Mouse (Mus musculus) left cerebral cortex, postnatal 36 days (tissue): ENCODE data around the gene Pacsin1. TPM values are rescaled to one million over a fixed set of nuclear protein-coding genes. Genes with fewer than 3 reads are reported as not detected.
A peak's percentile ranks its signal among the peaks of the same experiment; 100 is the strongest.

Source experiments
- DNase-seq, 2 experiments: peaks; one replicate each; pipeline ENCODE4 v3.0.0; 2021 to 2022; ENCODE audit warnings: low spot score in 2 of 2, mixed read lengths in 1 of 2
- intact Hi-C: fragments of 180-260 bp; cut with DNase I; formaldehyde crosslinking; loops from one replicate; pipeline ENCODE4 v1.15.1; 2025
- total RNA-seq, 2 experiments: library from RNA; stranded (reverse); gene quantifications; 2 replicates each; pipeline ENCODE4 v1.2.3; 2021

Pacsin1 gene
- total RNA-seq, result 100 to 1,000 TPM; 422 to 452 TPM

DNA sequence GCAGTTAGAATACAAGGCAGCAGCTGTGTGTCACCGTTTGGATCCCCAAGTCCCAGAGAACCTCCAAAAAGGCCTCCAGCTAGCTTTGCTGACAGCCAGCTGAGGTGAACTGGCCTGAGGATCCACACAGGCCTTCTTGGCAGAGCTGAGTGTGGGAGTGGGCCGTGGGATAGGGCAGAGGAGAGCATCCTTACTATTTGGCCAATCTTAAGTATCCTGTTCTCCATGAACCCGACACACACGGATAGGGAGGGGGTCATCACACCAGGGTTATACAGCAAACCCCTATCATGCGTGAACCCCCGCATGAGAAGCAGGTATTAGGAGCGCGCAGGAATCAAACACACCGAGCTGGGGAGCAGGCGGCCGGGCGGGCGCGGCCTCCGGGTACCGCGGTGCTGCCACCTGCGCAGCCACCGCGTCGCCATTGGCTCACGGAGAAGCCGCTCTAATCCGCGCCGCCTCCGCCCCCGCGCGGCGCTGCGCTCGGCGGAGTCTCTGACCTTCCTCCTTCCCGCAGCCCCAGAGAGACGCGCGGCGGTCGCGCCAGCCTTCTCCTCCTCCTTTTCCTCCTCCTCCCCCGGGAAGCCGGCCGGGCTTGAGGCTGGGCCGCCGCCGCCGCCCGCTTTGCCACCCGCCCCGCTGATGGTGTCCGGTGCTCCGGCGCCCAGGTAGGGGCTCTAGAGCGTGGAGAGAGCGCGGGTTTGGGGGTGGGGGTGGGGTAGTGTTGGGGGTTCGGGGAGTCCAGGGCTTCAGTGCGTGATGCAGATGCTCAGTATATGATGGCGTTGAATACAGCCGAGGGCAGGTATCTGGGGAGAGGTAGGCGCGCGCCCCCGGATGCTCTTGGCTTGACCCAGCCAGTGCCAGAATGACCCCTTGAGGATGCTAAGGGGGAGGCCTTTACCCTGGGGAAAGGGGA lies at the start of gene Pacsin1:
TSS of gene Pacsin1 (plus strand) at position 421 of the 922 bp plus-strand sequence.
- intact Hi-C loops, result loop anchor here (1.0 to 5.0 kb wide), 5 partner anchors 16 to 112 kb away; no protein-coding TSS in a partner anchor

DNA sequence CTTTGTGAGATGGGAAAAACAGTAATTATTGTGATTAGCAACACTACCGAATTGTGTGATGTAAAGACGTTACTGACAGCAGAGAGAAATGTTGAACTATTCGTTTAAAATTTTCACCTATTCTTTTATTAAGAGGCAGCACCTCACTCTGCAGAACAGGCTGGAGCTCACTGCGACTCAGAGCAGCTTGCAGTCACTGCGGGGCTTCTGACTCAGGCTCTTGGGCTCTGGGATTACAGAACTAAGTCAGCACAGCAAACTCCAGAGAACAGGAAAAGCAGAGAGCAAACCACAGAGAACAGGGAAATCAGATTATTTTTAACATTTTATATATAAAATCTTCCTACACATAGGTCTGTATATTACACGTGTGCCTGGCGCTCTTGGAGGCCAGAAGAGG lies 45.7 kb upstream of the Pacsin1 start:
- intact Hi-C loops, result no loop called here
- no peak for DNase-seq

More for the DNA sequence above, at the start of gene Pacsin1:
- DNase-seq, result peak; percentile 82 to 88

- intact Hi-C loops, result no loop called here
- peak; percentile 74 to 79 for DNase-seq
These were observed 44.4 kb upstream of the Pacsin1 start for GRCm38 (mm10) chr17:27610679-27611518.

- DNase-seq, result no peak
- intact Hi-C loops, result no loop called here
These were observed 43.8 kb upstream of the Pacsin1 start for GRCm38 (mm10) chr17:27611519-27611884.

- DNase-seq, result no peak
- intact Hi-C loops, result no loop called here
These were observed 43.3 kb upstream of the Pacsin1 start for GRCm38 (mm10) chr17:27611994-27612393.

DNA sequence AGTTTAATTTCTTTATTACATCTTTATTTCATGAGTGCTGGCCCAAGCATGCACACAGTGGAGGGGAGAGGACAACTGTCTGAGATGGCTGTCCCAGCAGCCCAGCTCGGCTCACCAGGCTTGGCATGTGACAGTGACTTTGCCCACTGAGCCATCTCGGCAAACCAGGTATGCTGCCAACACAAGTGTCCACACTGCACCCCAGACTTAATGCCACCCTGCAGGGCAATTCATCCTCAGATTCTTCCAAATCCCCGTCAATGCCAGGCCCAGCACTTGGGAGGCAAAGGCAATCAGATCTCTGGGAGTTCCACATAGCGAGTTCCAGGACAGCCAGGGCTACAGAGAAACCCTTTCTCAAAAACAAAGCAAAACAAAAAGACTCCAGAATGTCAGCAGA lies 42.3 kb upstream of the Pacsin1 start:
- intact Hi-C loops, result no loop called here

GRCm38 (mm10) chr17:27615388-27615787 lies 39.9 kb upstream of the Pacsin1 start:
- intact Hi-C loops, result no loop called here

More for the DNA sequence above, 42.3 kb upstream of the Pacsin1 start:
- DNase-seq, result no peak

DNA sequence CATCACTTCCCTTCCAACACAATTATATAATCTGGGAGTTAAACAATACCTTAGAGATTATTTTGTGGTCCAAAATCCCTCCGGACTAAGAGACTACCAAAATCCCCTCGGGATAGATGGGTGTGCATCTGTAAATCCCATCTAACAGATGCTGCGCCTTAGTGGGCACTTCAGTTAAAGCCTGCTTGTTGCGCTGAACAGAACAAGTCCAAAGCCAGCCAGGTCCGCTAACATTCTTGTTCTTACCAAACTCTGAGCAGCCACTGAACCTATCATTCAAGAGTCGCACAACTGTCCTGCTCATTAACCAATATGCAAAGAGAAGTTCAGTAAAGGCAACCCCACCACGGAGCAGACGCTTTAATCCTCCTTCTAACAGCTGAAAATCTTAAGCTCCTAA lies 34.1 kb upstream of the Pacsin1 start:
- intact Hi-C loops, result no loop called here
- DNase-seq, result no peak

More at GRCm38 (mm10) chr17:27615388-27615787, 39.9 kb upstream of the Pacsin1 start:
- no peak for DNase-seq

DNA sequence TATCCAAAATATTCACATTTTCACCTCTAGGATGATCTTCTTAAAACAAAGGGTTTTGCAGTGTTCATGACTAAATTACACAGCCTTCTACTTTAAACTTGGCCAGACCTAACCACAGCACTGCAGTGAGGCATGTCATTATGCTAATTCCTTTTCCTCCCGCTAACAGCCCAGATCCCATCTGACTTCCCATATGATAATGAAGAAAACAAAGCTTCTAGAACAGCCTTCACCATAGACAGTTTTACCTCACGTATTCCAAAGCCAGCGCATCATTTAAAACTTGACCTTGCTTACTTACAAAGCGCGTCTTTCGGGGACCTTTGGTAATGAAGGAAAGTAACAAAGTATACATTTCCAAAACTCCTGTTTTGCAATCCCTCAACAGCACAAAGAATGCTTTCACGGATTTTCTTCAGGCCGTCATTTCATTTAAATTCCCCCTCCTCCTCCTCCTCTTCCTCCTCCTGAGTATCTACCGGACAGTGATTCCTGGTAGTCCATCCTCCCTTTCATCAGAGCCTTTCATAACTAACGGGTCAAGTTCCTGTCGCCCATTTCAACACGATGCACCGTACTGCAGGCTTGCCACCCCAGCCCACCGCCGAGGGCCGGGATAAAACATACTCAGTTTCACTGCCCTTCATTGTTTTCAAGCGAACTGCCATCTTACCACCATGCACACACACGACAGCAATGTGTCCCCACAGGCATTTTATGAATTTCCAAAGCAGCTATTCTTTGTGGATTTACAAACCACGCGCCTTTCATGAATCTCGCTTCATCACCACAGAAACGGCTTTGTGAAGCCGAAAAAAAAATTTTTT lies 33.4 kb upstream of the Pacsin1 start:
- intact Hi-C loops, result loop anchor here (2.0 kb wide), 1 partner anchor 57 kb away; the partner anchor contains the start of gene AI413582
- no peak for DNase-seq

- intact Hi-C loops, result loop anchor here (2.0 kb wide), 1 partner anchor 58 kb away; the partner anchor contains the start of gene AI413582
- DNase-seq, result no peak
These were observed 32.5 kb upstream of the Pacsin1 start for GRCm38 (mm10) chr17:27622611-27623359.

GRCm38 (mm10) chr17:27623360-27624326 lies 31.7 kb upstream of the Pacsin1 start, which contains the start of gene Nudt3:
TSS of gene Nudt3 (minus strand) at chr17:27623495.
- intact Hi-C loops, result loop anchor here (2.0 kb wide), 1 partner anchor 59 kb away; the partner anchor contains the start of gene AI413582
- peak; percentile 90 to 94 for DNase-seq

DNA sequence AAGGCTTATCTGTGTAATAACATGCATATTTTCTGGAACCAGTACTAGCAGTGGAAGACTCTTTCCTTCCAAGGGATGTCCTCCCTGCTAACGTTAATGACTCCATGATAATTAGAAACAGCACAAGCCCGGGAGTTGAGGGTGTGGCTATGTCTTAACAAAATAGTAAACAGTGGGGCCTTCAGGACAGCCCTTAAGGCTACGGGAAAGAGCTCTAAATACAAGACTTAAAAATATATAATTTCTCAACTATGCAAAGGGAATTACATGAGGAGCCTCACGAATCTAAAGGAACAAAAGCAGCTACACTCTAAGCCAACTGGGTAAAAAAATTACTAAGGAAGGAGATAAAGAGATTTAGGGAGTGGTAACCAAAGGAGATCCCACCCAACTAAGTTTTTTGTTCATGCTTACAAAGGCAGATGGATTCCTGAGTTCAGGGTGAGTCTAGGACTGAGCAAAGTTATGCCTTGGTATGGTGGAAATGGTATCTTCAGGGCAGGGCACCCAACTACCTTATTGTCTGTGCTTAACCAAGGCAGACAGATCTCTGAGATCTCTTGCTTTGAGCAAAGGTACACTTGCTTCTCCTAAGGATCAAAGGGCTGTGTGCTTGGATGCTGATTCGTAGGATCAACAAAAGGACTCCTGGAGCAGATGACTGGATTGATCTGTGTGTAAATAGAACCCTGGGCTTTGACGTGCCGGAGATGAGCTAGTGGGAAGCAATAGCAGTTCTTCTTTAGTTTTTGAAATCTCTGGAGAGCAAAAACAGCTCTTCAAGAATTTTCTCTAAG lies 29.7 kb upstream of the Pacsin1 start:
- DNase-seq, result no peak
- intact Hi-C loops, result no loop called here

- intact Hi-C loops, result no loop called here
- no peak for DNase-seq
These were observed 28.6 kb upstream of the Pacsin1 start for GRCm38 (mm10) chr17:27626681-27627080.

- no peak for DNase-seq
These were observed 27.9 kb upstream of the Pacsin1 start for GRCm38 (mm10) chr17:27627451-27627850.

GRCm38 (mm10) chr17:27628376-27628775 lies 26.9 kb upstream of the Pacsin1 start:
- DNase-seq, result no peak
- intact Hi-C loops, result no loop called here

More at GRCm38 (mm10) chr17:27627451-27627850, 27.9 kb upstream of the Pacsin1 start:
- intact Hi-C loops, result no loop called here

DNA sequence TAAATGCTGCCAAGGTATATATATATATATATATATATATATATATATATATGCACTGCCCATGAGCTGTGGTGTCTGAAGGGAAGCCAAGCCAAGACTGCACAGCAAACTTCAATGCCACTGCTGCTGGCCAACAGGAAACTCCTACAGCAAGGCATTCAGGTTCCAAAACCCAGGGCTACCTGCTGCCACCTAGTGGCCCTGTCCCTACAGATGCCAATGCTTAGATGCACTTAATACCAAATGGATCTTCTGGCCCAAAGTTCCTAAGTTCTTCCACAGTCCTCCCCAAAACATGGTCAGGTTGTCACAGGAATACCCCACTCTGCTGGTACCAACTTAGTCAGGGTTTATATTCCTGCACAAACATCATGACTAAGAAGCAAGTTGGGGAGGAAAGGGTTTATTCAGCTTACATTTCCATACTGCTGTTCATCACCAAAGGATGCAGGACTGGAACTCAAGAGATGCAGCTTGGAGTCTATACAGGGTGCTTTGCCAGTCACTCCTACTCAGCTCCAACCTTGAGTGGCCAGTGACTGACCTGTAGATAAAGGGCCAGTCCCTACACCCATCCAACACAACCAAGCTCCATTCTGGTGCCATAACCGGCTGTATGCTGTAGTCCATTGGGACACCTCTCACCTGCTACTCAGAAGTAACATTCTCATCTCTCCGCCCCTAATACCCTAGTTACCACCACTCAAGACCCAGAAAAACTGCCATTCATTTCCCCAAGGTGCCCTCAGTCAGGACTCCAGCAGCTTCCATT lies 25.9 kb upstream of the Pacsin1 start:
- intact Hi-C loops, result no loop called here
- DNase-seq, result peak; percentile 69 to 72
